Mouse (Mus musculus) kidney, embryonic 14.5 days (tissue): ENCODE data around the gene Cacna2d3. TPM values are rescaled to one million over a fixed set of nuclear protein-coding genes. Genes with fewer than 3 reads are reported as not detected.

Experiments used
- ATAC-seq: fragments of 200-750 bp; cut with Nextera tagmentation; 2 replicates; pipeline ENCODE4 v1.8.0; 2017; ENCODE audit warnings: moderate number of reproducible peaks, mild to moderate bottlenecking, moderate TSS enrichment, moderate library complexity; ENCODE audit not compliant: low FRiP score, low TSS enrichment
- H3K27ac ChIP-seq: fragments of 300-500 bp; sonication (generic); 2 replicates; pipeline ENCODE4 v1.5.1; 2014; ENCODE audit warnings: low read depth, mild to moderate bottlenecking, low read length, moderate library complexity, mixed read lengths
- H3K27me3 ChIP-seq: fragments of 300-500 bp; sonication (generic); 2 replicates; pipeline ENCODE4 v1.6.1; 2014; ENCODE audit warnings: mild to moderate bottlenecking, low read length; ENCODE audit not compliant: control insufficient read depth, insufficient read depth
- H3K36me3 ChIP-seq: fragments of 300-500 bp; sonication (generic); 2 replicates; pipeline ENCODE4 v1.6.1; 2014; ENCODE audit warnings: low read length, mixed read lengths; ENCODE audit not compliant: control insufficient read depth, insufficient read depth
- H3K4me1 ChIP-seq: fragments of 300-500 bp; sonication (generic); 2 replicates; pipeline ENCODE4 v1.6.1; 2014; ENCODE audit warnings: low read length, mixed read lengths; ENCODE audit not compliant: control insufficient read depth, insufficient read depth
- H3K4me2 ChIP-seq: fragments of 300-500 bp; sonication (generic); replicated peaks from 2 replicates; pipeline ENCODE4 v1.6.1; 2014; ENCODE audit warnings: low read depth, mild to moderate bottlenecking, low read length
- H3K4me3 ChIP-seq: fragments of 300-500 bp; sonication (generic); 2 replicates; pipeline ENCODE4 v1.5.1; 2014; ENCODE audit warnings: mild to moderate bottlenecking, low read length
- H3K9ac ChIP-seq: fragments of 300-500 bp; sonication (generic); 2 replicates; pipeline ENCODE4 v1.6.1; 2014; ENCODE audit warnings: low read depth, mild to moderate bottlenecking, low read length, moderate library complexity
- H3K9me3 ChIP-seq: fragments of 300-500 bp; sonication (generic); 2 replicates; pipeline ENCODE4 v1.6.1; 2016; ENCODE audit warnings: low read length; ENCODE audit not compliant: control insufficient read depth
- WGBS: fragments of 180-500 bp; shearing (Covaris S2); extraction: QIAGEN DNeasy Blood & Tissue Kit; methylation state at CpG from one replicate; pipeline ENCODE4 v1.1.7; 2014; 5-methylcytosine and 5-hydroxymethylcytosine counted together
- polyA plus RNA-seq: library from polyadenylated mRNA; unstranded; fragments of >200 nt; fragmentation: Nextera tagmentation; extraction: Ambion mirVana; gene quantifications from 2 replicates; pipeline ENCODE4 v1.2.1, GENCODE M21; 2014

Gene Cacna2d3
- polyA plus RNA-seq, 1 experiment from 2014 or later = 3.9 TPM

DNA sequence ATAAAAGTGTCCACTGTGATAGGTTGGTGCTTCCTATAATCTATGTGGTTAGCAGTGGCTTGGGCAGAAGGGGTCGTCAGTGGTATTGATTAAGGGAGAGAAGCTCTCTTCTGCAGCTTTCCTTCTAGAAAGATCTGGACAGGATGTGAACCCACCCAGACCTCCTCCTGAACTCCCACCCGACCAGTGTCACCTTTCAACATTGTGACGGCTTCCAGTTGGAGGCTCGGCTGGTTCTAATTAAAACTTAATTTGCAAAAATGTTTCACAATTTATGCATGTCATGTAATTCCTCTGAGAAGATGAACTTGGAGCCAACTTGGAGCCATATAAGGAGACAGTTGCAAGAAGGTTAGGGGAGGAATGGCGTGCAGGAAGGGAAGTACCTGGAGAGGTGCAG lies 586.8 kb downstream of the Cacna2d3 start:
- ATAC-seq = no peak
- H3K4me3 ChIP-seq = no peak overlapping the region
- 39% methylated on average over 5 of the region's 5 CpGs for WGBS

DNA sequence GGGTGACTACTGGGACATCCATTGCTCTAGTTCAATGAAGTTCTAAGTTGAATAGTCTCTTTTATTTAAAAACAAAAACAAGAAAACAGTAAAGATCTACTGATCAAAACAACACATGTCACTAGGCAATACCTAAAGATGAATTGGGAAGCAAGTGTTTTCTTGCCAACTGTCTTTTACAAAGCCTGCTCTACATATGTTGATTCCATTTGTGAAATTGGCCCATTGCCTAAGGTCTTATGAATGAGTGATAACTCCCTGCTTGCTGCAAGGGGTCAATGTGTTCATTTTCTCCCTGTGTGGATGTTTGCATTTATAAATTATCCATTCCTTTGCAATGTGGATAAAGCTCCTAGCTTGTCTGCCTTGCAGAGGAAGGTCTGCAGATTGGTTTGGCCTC lies 591.2 kb downstream of the Cacna2d3 start:
- H3K27ac ChIP-seq = no peak overlapping the region
- no peak for ATAC-seq
- no peak overlapping the region for H3K9ac ChIP-seq
- no peaks in the 10 kb centered on the region for H3K9me3 ChIP-seq
- H3K4me2 ChIP-seq = no peak overlapping the region
- no peaks in the 10 kb centered on the region for H3K36me3 ChIP-seq
- 0 out of 2 replicates have a peak, but pooled peaks cover 8% of the 10 kb centered on the region for H3K4me1 ChIP-seq
- no peak overlapping the region for H3K4me3 ChIP-seq
- no peaks in the 10 kb centered on the region for H3K27me3 ChIP-seq

More for the DNA sequence above, 586.8 kb downstream of the Cacna2d3 start:
- Histone ChIP-seq H3K27ac (no peak overlapping the region), H3K27me3 (no peaks in the 10 kb centered on the region), H3K36me3 (no peaks in the 10 kb centered on the region), H3K4me2 (no peak overlapping the region), H3K4me1 (0 out of 2 replicates have a peak, but pooled peaks cover 8% of the 10 kb centered on the region), H3K9ac (no peak overlapping the region), H3K9me3 (no peaks in the 10 kb centered on the region)

DNA sequence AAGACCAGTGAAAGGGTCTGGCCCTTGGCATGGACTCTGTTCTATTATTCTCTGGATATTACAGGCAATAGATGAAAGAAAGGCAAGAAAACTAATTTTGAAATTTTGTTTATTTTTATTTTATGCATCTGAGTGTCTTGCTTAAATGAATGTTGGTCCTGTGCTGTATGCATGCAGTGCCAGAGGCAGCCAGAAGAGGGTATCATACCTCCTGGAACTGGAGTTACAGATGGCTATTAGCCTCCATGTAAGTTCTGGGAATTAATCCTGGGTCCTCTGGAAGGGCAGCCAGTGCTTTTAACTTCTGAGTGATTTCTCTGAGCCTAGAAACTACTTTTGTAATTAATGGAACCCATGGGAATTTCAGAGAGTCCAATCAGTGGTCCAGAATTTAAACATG lies 597.8 kb downstream of the Cacna2d3 start:
- no peak for ATAC-seq
- Histone ChIP-seq H3K4me3 (no peak overlapping the region), H3K27ac (no peak overlapping the region)

DNA sequence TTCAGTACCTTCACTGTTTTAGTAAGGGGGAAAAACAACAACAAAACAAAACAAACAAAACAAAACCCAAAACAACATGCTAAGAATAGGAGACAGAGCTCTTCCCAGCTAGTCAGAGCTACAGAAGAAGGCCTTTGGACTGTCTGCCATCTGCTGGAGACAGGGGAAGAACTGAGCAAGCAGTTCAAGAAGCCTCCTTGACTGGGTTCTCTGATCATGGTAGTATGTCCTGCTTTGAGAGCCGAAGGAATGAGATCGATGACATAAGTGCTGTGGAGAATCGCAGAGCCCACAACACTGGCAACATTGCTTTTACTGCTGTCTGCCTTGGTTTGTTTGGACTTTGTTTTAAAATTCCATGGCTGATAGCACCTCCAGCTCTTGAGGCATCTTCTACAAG lies 598.9 kb downstream of the Cacna2d3 start:
- ATAC-seq = no peak
- no peaks in the 10 kb centered on the region for H3K36me3 ChIP-seq
- H3K4me1 ChIP-seq = no peaks in the 10 kb centered on the region
- H3K9me3 ChIP-seq = no peaks in the 10 kb centered on the region; the same call in 1 of the 2 replicates
- WGBS = 95% methylated on average over 3 of the region's 3 CpGs
- no peak overlapping the region for H3K4me3 ChIP-seq
- H3K4me2 ChIP-seq = no peak overlapping the region
- no peaks in the 10 kb centered on the region for H3K27me3 ChIP-seq
- no peak overlapping the region for H3K27ac ChIP-seq
- no peak overlapping the region for H3K9ac ChIP-seq

More for the DNA sequence above, 597.8 kb downstream of the Cacna2d3 start:
- H3K4me1 ChIP-seq = no peaks in the 10 kb centered on the region
- H3K27me3 ChIP-seq = no peaks in the 10 kb centered on the region
- H3K36me3 ChIP-seq = no peaks in the 10 kb centered on the region
- no peak overlapping the region for H3K9ac ChIP-seq
- H3K9me3 ChIP-seq = no peaks in the 10 kb centered on the region; the same call in 1 of the 2 replicates
- H3K4me2 ChIP-seq = no peak overlapping the region

DNA sequence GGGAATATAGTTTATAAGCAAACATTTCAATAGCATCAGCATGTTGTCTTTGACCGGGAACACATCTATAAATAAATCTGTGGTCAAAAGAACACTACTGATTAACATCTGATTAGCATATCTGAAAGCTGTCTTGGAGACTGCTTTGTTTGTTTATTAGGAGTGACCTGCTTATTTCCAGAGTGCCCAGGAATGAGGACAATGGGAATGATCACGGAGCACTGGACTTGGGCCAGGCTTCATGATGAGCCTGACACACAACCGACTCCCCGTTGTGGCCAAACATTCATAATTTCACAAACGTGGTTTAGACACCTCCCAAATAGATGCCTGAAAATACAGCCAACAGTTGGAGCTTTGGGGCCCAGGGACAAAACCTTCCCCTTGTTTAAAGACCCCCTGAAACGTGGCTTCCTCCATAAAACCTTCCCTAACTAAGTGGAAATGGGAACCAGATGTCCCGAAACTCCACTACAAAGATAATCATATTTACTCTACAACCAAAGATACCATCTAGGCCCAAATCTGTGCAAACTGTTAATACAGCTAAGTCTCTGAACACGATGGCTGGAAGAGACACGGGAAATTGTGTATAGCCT lies 607.7 kb downstream of the Cacna2d3 start:
- ATAC-seq = no peak
- H3K27me3 ChIP-seq = no peaks in the 10 kb centered on the region
- H3K27ac ChIP-seq = no peak overlapping the region
- WGBS = 62% methylated on average over 9 of the region's 9 CpGs
- no peak overlapping the region for H3K9ac ChIP-seq
- H3K4me3 ChIP-seq = no peak overlapping the region
- 0 out of 2 replicates have a peak, but pooled peaks cover 3% of the 10 kb centered on the region for H3K9me3 ChIP-seq
- H3K36me3 ChIP-seq = no peaks in the 10 kb centered on the region
- H3K4me2 ChIP-seq = no peak overlapping the region
- H3K4me1 ChIP-seq = peaks cover 4% of the 10 kb centered on the region; the same call in 1 of the 2 replicates

DNA sequence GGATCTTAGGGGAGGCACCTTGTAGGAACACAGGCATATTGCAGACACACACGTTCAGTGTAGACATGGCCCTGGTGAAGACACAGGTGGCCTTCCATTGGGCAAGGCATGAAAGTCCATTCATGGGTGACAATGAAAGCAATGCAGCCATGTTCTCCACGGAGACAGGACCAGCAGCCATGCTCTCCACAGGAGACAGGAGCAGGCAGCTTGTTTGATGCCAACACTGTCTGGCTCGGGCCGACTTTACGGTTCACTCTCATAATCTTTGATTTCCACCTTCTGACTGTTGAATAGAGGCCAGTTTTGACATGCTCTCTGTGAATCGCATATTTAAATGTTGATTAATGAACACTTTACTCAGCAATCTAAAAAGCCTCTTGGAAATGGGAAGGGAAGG lies 610.0 kb downstream of the Cacna2d3 start:
- no peaks in the 10 kb centered on the region for H3K36me3 ChIP-seq
- 89% methylated on average over 6 of the region's 6 CpGs for WGBS
- H3K27me3 ChIP-seq = no peaks in the 10 kb centered on the region
- H3K4me2 ChIP-seq = no peak overlapping the region
- peaks cover 4% of the 10 kb centered on the region; the same call in 1 of the 2 replicates for H3K4me1 ChIP-seq
- 0 out of 2 replicates have a peak, but pooled peaks cover 3% of the 10 kb centered on the region for H3K9me3 ChIP-seq
- no peak for ATAC-seq
- no peak overlapping the region for H3K9ac ChIP-seq
- H3K4me3 ChIP-seq = no peak overlapping the region
- no peak overlapping the region for H3K27ac ChIP-seq

DNA sequence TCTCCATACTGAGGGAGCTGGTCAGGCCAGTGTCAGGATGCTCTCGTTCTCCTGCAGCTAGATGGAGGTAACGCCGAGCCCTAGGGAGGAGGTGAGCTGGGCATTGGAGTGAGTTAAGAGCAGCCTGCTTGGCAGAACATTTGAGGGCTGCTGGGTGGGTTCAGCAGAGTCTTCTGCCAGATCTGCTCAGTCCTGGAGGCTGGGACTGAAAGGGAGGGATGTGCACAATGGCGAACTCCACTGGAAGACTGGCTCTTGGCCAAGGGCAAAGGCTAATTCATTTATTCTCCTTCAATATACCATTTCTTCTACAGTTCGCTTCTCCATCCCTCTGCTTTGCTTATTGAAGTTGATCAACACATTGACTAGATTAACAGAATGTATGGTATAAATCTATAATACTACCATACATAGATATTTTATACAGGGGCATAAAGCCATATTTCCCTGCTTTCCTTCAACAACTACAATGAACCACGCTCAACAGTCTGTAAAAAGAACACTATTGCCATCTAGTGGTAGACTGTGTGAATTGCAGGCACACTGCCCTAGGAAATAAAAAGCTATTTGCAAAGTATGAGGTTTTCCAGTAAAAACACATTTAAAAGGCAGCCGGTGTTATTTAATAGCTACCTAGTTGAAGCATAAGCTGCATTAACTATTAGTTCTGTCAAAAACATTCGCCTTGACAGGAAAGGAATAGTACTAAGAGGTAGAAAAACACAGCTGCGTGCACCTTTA lies 611.1 kb downstream of the Cacna2d3 start:
- Histone ChIP-seq H3K4me1 (peaks cover 4% of the 10 kb centered on the region; the same call in 1 of the 2 replicates), H3K27ac (no peak overlapping the region), H3K36me3 (no peaks in the 10 kb centered on the region), H3K9ac (no peak overlapping the region), H3K9me3 (0 out of 2 replicates have a peak, but pooled peaks cover 3% of the 10 kb centered on the region), H3K4me2 (no peak overlapping the region), H3K4me3 (no peak overlapping the region), H3K27me3 (no peaks in the 10 kb centered on the region)
- no peak for ATAC-seq
- WGBS = 74% methylated on average over 9 of the region's 9 CpGs

DNA sequence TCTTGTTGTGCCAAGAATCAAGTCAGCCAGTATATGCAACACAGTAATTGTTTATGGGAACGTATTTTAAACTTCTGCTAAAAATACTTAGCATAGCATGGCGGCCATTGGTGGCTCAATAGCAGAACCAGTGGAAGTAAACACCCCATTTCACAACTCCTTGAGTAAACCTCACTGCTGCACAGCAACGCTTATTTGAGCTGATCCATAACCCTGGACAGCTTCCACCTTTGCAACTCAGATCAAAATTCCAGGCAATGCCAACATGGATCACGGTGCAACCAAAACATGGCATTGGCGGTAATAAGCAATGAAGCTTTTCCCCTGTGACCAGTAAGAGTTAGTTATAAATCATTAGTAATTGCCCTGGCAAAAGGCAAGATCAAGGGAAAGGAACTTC lies 614.2 kb downstream of the Cacna2d3 start:
- ATAC-seq = no peak
- no peaks in the 10 kb centered on the region for H3K4me1 ChIP-seq
- H3K9me3 ChIP-seq = 0 out of 2 replicates have a peak, but pooled peaks cover 3% of the 10 kb centered on the region
- H3K36me3 ChIP-seq = no peaks in the 10 kb centered on the region
- no peak overlapping the region for H3K27ac ChIP-seq
- WGBS = 56% methylated on average over 5 of the region's 5 CpGs
- H3K27me3 ChIP-seq = no peaks in the 10 kb centered on the region
- H3K4me2 ChIP-seq = no peak overlapping the region
- H3K4me3 ChIP-seq = no peak overlapping the region
- H3K9ac ChIP-seq = no peak overlapping the region

DNA sequence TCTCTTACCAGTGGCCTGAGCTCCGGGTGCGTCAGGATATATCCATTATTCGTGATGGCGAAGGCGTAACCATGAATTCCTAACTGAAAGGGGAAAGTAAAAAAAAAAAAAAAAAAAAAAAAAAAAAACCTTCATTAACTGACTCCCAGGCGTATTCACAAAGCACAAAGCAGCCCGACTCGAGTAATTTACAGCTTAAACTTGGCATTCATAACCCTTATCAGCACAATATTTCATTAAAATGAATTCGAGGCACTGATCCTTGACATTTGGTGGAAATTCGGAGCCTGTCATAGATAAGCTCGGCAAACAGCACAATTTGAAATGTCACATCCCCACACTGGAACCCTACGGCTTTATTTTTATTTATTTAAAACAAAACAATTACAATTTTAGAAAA lies 623.9 kb downstream of the Cacna2d3 start:
- no peak overlapping the region for H3K9ac ChIP-seq
- H3K27me3 ChIP-seq = peaks cover 5% of the 10 kb centered on the region; the same call in 1 of the 2 replicates
- 54% methylated on average over 12 of the region's 12 CpGs for WGBS
- H3K4me3 ChIP-seq = no peak overlapping the region
- no peak for ATAC-seq
- H3K27ac ChIP-seq = no peak overlapping the region
- no peaks in the 10 kb centered on the region for H3K4me1 ChIP-seq
- H3K4me2 ChIP-seq = no peak overlapping the region
- H3K9me3 ChIP-seq = no peaks in the 10 kb centered on the region
- H3K36me3 ChIP-seq = no peaks in the 10 kb centered on the region
